Mouse (Mus musculus) heart, postnatal 14 days (tissue): Measurements from ENCODE around the gene Slamf7. TPM values are rescaled to one million over a fixed set of nuclear protein-coding genes. Genes with fewer than 3 reads are reported as not detected.
A peak's percentile ranks its signal among the peaks of the same experiment; 100 is the strongest.

Source experiments
- DNase-seq, 2 experiments: peaks; one replicate each; pipeline ENCODE4 v3.0.0; 2021 to 2022
- intact Hi-C: fragments of 180-260 bp; cut with DNase I; formaldehyde crosslinking; loops from one replicate; pipeline ENCODE4 v1.15.1; 2025
- total RNA-seq, 2 experiments: library from RNA; stranded (reverse); gene quantifications; 2 replicates each; pipeline ENCODE4 v1.2.3; 2021

The Slamf7 gene
- total RNA-seq, 2 experiments from 2014 or later = 0.15 TPM; not detected in 1

DNA sequence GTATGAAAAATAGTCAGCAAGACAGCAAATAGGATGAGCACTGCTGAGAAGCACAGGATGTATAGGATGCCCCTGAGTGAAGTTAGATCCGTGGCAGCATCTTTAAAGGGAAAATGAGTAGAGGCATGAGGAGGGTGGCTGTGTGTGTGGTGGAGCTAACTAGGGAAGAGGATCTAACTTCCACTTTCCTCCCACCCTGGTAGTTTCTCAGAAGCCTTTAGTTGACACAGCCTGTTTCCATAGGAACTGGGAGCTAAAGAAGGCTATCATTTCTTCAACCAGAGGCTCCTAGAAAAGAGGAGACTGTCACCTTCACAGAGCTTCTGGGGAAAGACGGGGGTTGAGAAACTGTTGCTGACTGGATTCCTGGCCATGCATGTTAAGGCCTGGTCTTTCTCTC, 14.1 kb downstream of the Slamf7 start:
- intact Hi-C loops = no loop called here
- DNase-seq = no peak

DNA sequence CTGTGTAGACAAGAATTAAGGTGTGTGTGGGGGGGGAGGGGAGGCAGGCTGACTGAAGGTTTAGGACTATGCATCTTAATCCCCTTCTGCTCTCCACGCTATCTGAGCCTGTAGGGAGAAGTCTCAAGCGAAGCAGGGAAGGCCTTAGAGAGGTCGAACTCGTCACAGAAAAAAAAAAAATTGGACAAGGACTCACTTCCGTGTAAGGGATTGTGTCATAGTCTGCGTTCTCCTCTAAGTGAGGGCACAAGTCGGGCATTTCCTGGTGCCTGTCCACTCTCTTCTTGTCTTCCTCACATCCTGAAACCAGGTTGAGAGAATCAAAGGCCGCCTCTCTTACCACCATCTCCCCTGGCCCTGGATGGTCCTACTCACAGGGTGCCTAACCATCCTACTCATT, 15.7 kb downstream of the Slamf7 start:
- DNase-seq = no peak
- intact Hi-C loops = no loop called here

DNA sequence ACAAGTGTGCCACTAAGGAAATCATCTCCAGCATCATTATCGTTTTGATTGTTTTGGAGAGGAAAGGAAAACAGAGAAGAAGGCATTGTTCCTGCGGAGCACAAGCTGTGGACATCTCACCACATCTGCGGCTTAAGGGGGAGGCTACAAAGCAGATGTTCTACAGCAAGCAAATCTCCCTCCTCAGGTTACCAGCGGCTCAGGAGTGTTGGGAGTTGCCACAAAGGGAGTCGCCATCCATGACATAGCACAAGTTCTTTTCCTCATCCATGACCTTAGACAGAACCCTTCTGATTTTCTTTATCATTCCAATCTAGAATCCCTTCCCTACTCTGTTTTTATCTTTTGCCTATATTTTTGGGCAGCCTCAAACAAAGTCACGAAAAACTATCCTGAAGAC, 17.1 kb downstream of the Slamf7 start:
- intact Hi-C loops = no loop called here
- DNase-seq = no peak

DNA sequence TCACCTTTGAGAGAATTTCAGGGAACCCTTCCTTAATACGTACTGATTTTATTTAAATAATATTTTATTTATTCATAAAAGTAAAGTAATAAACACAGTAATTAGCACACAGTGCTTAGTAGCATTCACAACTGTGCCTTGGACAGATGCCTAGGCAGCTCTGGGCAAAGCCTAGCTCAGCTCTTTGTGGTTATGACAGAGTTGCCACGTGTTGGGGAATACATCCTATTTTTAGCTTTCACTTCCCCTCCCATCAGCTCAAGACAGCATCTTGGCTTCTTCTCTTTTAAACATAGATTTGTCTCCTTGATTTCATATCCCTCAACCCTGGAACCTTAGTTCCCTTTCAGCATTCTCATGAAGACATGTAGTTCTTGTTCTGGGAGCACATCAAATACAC, 21.4 kb downstream of the Slamf7 start:
- intact Hi-C loops = no loop called here
- DNase-seq = peak; percentile 32 to 38

DNA sequence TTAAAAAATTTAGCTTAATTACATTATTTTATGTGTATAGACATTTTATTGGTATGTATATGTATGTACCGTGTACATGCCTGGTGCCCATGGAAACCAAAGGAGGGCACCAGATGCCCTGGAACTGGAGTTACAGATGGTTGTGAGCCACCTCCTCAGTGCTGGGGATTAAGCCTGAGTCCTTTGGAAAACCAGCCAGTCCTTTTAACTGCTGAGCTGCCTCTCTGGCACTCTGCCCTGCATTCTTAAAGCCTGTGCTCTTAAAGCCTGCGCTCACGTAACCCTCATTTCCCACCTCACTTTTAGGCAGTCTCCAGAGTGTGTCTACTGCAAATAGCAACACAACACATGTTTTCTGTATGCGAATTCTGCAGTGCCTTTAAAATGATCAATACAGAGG, 21.9 kb downstream of the Slamf7 start:
- DNase-seq = no peak
- intact Hi-C loops = no loop called here

- intact Hi-C loops = no loop called here
- DNase-seq = no peak
These were observed 22.8 kb downstream of the Slamf7 start for GRCm38 (mm10) chr1:171630041-171630440.

DNA sequence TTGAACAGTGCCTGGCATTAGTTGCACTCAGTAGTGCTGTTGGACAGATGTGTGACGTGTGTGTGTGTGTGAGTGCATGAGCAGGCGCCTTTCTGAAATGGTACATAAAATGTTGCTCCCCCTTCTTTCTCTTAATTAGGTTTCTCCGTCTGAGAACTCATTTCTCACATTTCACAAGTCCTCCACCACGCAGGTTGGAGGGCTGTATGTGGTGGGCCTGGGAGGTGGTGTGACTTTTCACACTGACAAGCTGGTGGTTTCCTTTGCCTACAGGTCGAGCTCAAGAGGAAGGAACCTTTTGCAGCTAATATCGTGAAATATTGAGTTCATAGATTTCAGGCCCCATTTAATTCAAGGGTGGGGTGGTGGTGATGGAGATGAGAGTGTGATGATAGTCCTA, 23.7 kb downstream of the Slamf7 start:
- intact Hi-C loops = no loop called here
- DNase-seq = no peak

- intact Hi-C loops = no loop called here
- DNase-seq = no peak
These were observed 25.0 kb downstream of the Slamf7 start for GRCm38 (mm10) chr1:171627801-171628200.

GRCm38 (mm10) chr1:171620091-171620490, 32.7 kb downstream of the Slamf7 start:
- intact Hi-C loops = no loop called here
- DNase-seq = no peak

- DNase-seq = no peak
- intact Hi-C loops = no loop called here
These were observed 33.2 kb downstream of the Slamf7 start for GRCm38 (mm10) chr1:171619645-171620044.

DNA sequence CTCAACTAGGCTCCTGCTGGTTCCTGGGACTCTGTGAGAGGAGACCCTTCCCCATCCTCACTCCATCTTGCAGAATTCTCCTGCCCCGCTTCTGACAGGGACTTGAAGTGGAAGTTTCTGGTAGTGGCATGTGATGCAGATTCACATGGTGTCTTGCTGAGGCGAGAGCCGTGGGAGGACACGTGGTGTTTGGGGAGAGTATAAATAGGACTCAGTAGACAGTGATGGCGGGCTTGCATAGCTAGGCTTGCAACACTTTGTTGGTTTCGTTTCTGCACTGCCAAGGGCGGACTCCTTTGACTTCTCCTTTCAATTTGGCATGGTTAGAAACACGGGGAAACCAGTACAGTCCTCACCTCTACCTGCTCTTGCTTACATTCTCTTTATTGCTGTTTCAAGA, 33.8 kb downstream of the Slamf7 start:
- intact Hi-C loops = no loop called here
- DNase-seq = peak in 1 of 2 experiments; percentile 11

- DNase-seq = no peak
- intact Hi-C loops = no loop called here
These were observed 35.8 kb downstream of the Slamf7 start for GRCm38 (mm10) chr1:171616881-171617515.

- DNase-seq = no peak
These were observed 38.9 kb downstream of the Slamf7 start for GRCm38 (mm10) chr1:171613962-171614361.

GRCm38 (mm10) chr1:171610781-171611180, 42.1 kb downstream of the Slamf7 start:
- intact Hi-C loops = no loop called here
- no peak for DNase-seq

More at GRCm38 (mm10) chr1:171613962-171614361, 38.9 kb downstream of the Slamf7 start:
- intact Hi-C loops = no loop called here

GRCm38 (mm10) chr1:171610026-171610425, 42.8 kb downstream of the Slamf7 start:
- intact Hi-C loops = no loop called here
- DNase-seq = no peak

- intact Hi-C loops = no loop called here
- no peak for DNase-seq
These were observed 45.7 kb downstream of the Slamf7 start, which contains the start of gene Ly9 for GRCm38 (mm10) chr1:171607176-171607575. Gene Ly9 (minus strand): TSS chr1:171607410.

- intact Hi-C loops = no loop called here
- DNase-seq = no peak
These were observed 46.2 kb downstream of the Slamf7 start for GRCm38 (mm10) chr1:171606656-171607055.

DNA sequence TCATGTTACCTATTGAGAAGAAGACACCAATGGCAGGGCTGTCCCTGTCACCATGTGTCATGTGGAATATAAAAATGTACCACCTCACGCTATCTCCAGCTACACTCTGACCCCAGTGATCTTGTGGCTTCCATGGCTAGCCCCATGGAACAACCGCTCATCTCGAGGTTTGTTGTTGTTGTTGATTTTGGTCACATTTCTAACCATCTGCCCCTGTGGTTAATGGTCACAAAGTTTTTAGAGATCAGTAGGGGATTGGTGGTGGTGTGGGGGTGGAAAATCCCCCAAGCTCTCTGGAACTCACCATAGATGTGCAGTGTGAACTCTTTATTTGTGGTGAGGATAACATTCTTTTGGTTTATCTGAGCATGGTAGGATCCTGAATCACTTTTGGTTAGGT, 48.1 kb downstream of the Slamf7 start:
- no peak for DNase-seq
- intact Hi-C loops = no loop called here

DNA sequence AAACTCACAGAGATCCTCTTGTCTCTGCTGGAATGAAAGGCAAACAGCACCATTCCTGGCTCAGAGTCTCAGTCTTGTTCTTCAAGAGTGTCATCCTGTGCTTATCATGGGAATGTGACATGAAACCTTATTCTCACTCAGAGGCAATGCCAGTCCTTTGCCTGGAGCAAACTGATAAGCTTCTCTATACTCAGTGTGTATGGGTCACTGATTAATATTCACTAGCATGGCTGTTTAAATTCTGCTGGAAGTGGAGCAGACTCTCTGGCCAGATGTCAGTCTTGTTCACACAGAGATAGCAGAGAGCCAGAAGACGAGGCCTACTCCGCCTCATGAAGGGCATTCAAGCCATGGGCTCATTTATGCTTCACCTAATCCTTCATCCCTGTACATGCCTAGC, 68.3 kb downstream of the Slamf7 start:
- DNase-seq = no peak
- intact Hi-C loops = no loop called here
